Mouse (Mus musculus) C2C12 (cell line): ENCODE data around the gene Nat8.
"Not testable (repeated sequence)": the region's sequence is repeated elsewhere in the genome, so short reads cannot be mapped to it uniquely, and the experiment has no call there.

ENCODE experiments used
- CTCF ChIP-seq: IDR thresholded peaks from one replicate; pipeline ENCODE4 v1.5.1; 2011; ENCODE audit not compliant: control insufficient read depth, insufficient read depth, insufficient read length
- MAX ChIP-seq: IDR thresholded peaks from one replicate; pipeline ENCODE4 v1.6.1; 2011; ENCODE audit warnings: mild to moderate bottlenecking, control low read depth

GRCm38 (mm10) chr6:85835104-85835503 lies 3.2 kb upstream of the Nat8 start:
- TF ChIP-seq CTCF, MAX: not testable (repeated sequence)
